In genomic region chr16:14123901-14124300, GRCm38 (mm10) we compare ENCODE assay signal across 21 mouse cellular contexts. TPM values are rescaled to one million over a fixed set of nuclear protein-coding genes. Genes with fewer than 3 reads are reported as not detected.
DNase-seq lines count a peak whose midpoint lies in the region; TF ChIP-seq lines count a peak whose summit lies in the region.
"Had no signal": no experiment of that assay in that cellular context is flagged by ENCODE, and none has a peak within 500 bp of the region (broad histone marks: within the 10 kb centered on the region; RNA-seq: fewer than 3 reads in every experiment).

No protein-coding gene starts in this region.

- intact Hi-C loops in left cerebral cortex, adult 2 months (cut with DNase I), result no loop called here

- H3K36me3 ChIP-seq in ES-E14 (ENCODE audit: control insufficient read depth, insufficient read depth, low read length, poor library complexity, severe bottlenecking), result peaks cover 15% of the 10 kb centered on the region; the same call in 1 of the 2 replicates

- in situ Hi-C loops in ES-E14 (cut with MboI; ENCODE audit: low sequenced_read_pairs in 2 of 2, unreplicated experiment in 2 of 2), result loop anchor here in 1 of 2 experiments (10.0 kb wide), 1 partner anchor 219 kb away; the partner anchor contains the start of genes Mpv17l and Pdxdc1

- no peak for TF ChIP-seq CTCF in left cerebral cortex, adult 2 months (IDR thresholded peaks at IDR 0.05)
- TF ChIP-seq CTCF in bone marrow macrophage, adult 2 months (IDR thresholded peaks at IDR 0.05; ENCODE audit: low read depth, low read length), result no peak

- H3K9ac ChIP-seq in ES-E14 (ENCODE audit: insufficient read depth, low read depth, low read length, poor library complexity, severe bottlenecking), result no peak overlapping the region
- H3K9ac ChIP-seq: forebrain, embryonic 13.5 days; heart, embryonic 12.5 days; heart, embryonic 15.5 days; hindbrain, embryonic 14.5 days had no signal

- no peak for DNase-seq in left cerebral cortex, adult 2 months (ENCODE audit: extremely low spot score in 1 of 2, low spot score in 2 of 2)
- DNase-seq in left cerebral cortex, adult 9 months (ENCODE audit: low spot score in 2 of 2), result no peak
- DNase-seq in ES-E14 (ENCODE audit: low read depth, low spot score), result peak; percentile 38
- DNase-seq in lung, postnatal 14 days, result no peak
- DNase-seq in thymus, postnatal 14 days, result no peak
- no peak for DNase-seq in spleen, postnatal 4 days (ENCODE audit: low spot score in 2 of 2)
- DNase-seq: B cell, adult 2 months; cerebellum, adult 18-20 months; cerebellum, adult 9-10 months; cerebellum, postnatal 14 days; gastrocnemius, postnatal 10 days; gastrocnemius, postnatal 36 days; heart, postnatal 10 days; heart, postnatal 36 days had no signal

- peak overlapping the region; percentile 53; the same call in 1 of the 2 replicates for H3K27ac ChIP-seq in left cerebral cortex, adult 2 months
- H3K27ac ChIP-seq in ES-E14 (ENCODE audit: insufficient read depth, low read depth, low read length, poor library complexity, severe bottlenecking), result peak overlapping the region; percentile 92
- H3K27ac ChIP-seq in bone marrow macrophage, adult 2 months (ENCODE audit: insufficient read depth, low read depth, low read length), result peak overlapping the region; percentile 92
- H3K27ac ChIP-seq: forebrain, embryonic 10.5 days; forebrain, embryonic 13.5 days; heart, embryonic 15.5 days; hindbrain, embryonic 14.5 days; hindbrain, postnatal 0 days had no signal

- H3K9me3 ChIP-seq in ES-E14 (ENCODE audit: control insufficient read depth, insufficient read depth, low read depth, low read length), result no peaks in the 10 kb centered on the region
- H3K9me3 ChIP-seq: forebrain, embryonic 10.5 days; forebrain, embryonic 13.5 days; heart, embryonic 12.5 days; heart, embryonic 15.5 days had no signal

- H3K4me1 ChIP-seq in ES-E14 (ENCODE audit: control insufficient read depth in 2 of 2, insufficient read depth in 2 of 2, low read length in 2 of 2, poor library complexity in 1 of 2), result peaks cover 6 to 9% of the 10 kb centered on the region in 2 experiments; a peak in 2 of 4 replicates
- peaks cover 36% of the 10 kb centered on the region for H3K4me1 ChIP-seq in bone marrow macrophage, adult 2 months (ENCODE audit: control insufficient read depth, insufficient read depth, low read length)
- H3K4me1 ChIP-seq: forebrain, embryonic 10.5 days; forebrain, embryonic 13.5 days; heart, embryonic 12.5 days; heart, embryonic 15.5 days had no signal

- no peak overlapping the region for H3K4me3 ChIP-seq in left cerebral cortex, adult 2 months
- peak overlapping the region in 1 of 2 experiments; percentile 29; a peak in 1 of 4 replicates for H3K4me3 ChIP-seq in ES-E14 (ENCODE audit: insufficient read depth in 1 of 2, low read depth in 1 of 2, low read length in 2 of 2, poor library complexity in 1 of 2, severe bottlenecking in 1 of 2)
- H3K4me3 ChIP-seq in bone marrow macrophage, adult 2 months (ENCODE audit: insufficient read depth, low read length), result no peak overlapping the region
- H3K4me3 ChIP-seq: forebrain, embryonic 10.5 days; forebrain, embryonic 13.5 days; heart, embryonic 12.5 days; heart, embryonic 15.5 days had no signal

- no peak for TF ChIP-seq POLR2A in bone marrow macrophage, adult 2 months (IDR thresholded peaks at IDR 0.05; ENCODE audit: borderline replicate concordance, low read depth, low read length)

TF ChIP-seq in ES-E14, 5 proteins besides CTCF, POLR2A, EP300 and RAD21:
- no peak for TF ChIP-seq HCFC1 (IDR thresholded peaks at IDR 0.05; ENCODE audit: borderline replicate concordance, insufficient read depth, low read length)
- TF ChIP-seq ZNF384 (IDR thresholded peaks at IDR 0.05; ENCODE audit: low read depth, low read length), result no peak
- TF ChIP-seq MAFK (IDR thresholded peaks at IDR 0.05; ENCODE audit: insufficient read depth, low read depth, low read length), result no peak
- no peak for TF ChIP-seq ZC3H11A (IDR thresholded peaks at IDR 0.05; ENCODE audit: borderline replicate concordance, low read depth, low read length)
- TF ChIP-seq CHD2 (IDR thresholded peaks at IDR 0.05; ENCODE audit: low read depth, low read length), result no peak

RNA-seq across cellular contexts. Expression of gene Nde1, which starts 39.2 kb away (rescaled TPM):
- total RNA-seq in left cerebral cortex, adult 2 months (2021), result 10 to 100 TPM; 15.9 to 19.1 TPM
- total RNA-seq in ES-E14 (2012; rRNA removed), result 61.3 and 69.1 TPM in 2 replicates
- polyA plus RNA-seq in bone marrow macrophage, adult 2 months (2012; ENCODE audit: insufficient read depth, insufficient read length, missing spikeins), result 67.5 and 69.0 TPM in 2 replicates

RNA-seq across cellular contexts. Expression of gene Marf1, which starts 39.2 kb away (rescaled TPM):
- total RNA-seq in left cerebral cortex, adult 2 months (2021), result 100 to 1,000 TPM; 162 TPM
- 24.1 and 26.4 TPM in 2 replicates for total RNA-seq in ES-E14 (2012; rRNA removed)
- polyA plus RNA-seq in bone marrow macrophage, adult 2 months (2012; ENCODE audit: insufficient read depth, insufficient read length, missing spikeins), result 57.7 and 62.3 TPM in 2 replicates
